Mouse (Mus musculus): ENCODE measurements around the gene Phtf2. TPM values are rescaled to one million over a fixed set of nuclear protein-coding genes. Genes with fewer than 3 reads are reported as not detected.

Phtf2 gene
- polyA plus RNA-seq (2015; fragmentation: Nextera tagmentation; extraction: Ambion mirVana): 8.4 and 8.5 TPM in 2 replicates

GRCm38 (mm10) chr5:20881915-20882800 lies at the start of gene Phtf2, which contains the start of gene Tmem60:
Phtf2 (minus strand) TSS chr5:20882124.
Tmem60 (plus strand) TSS chr5:20882191.
- DNase-seq (ENCODE audit: low spot score) (peak; percentile 99), ATAC-seq (replicated peaks; ENCODE audit: low FRiP score, low read depth) (peak; percentile 98)
- H3K4me2 ChIP-seq (ENCODE audit: low read length): peak within 1 kb of the TSS; percentile 80
- no peak for TF ChIP-seq CTCF (IDR thresholded peaks at IDR 0.05; ENCODE audit: low read depth)
- H3K27ac ChIP-seq: peak within 1 kb of the TSS; percentile 96
- H3K4me3 ChIP-seq (replicated peaks; ENCODE audit: low read depth, low read length): peak within 1 kb of the TSS; percentile 92
- no peaks in the 10 kb centered on the region for H3K9me3 ChIP-seq (replicated peaks; ENCODE audit: low read length)
- under 1% methylated on average over 94 of the region's 94 CpGs for WGBS
- H3K9ac ChIP-seq (ENCODE audit: low read depth, low read length): peak within 1 kb of the TSS; percentile 85
- peaks cover 8% of the 10 kb centered on the region; the same call in 1 of the 2 replicates for H3K4me1 ChIP-seq (replicated peaks; ENCODE audit: insufficient read depth, low read length)
- no peaks in the 10 kb centered on the region for H3K27me3 ChIP-seq (ENCODE audit: insufficient read depth, low read length)
- no peaks in the 10 kb centered on the region for H3K36me3 ChIP-seq (ENCODE audit: insufficient read depth, low read length)

- Histone ChIP-seq H3K4me3 (replicated peaks; ENCODE audit: low read depth, low read length) (no peak overlapping the region), H3K36me3 (ENCODE audit: insufficient read depth, low read length) (no peaks in the 10 kb centered on the region), H3K9ac (ENCODE audit: low read depth, low read length) (no peak overlapping the region), H3K4me2 (ENCODE audit: low read length) (no peak overlapping the region), H3K4me1 (replicated peaks; ENCODE audit: insufficient read depth, low read length) (0 out of 2 replicates have a peak, but pooled peaks cover 5% of the 10 kb centered on the region), H3K27ac (no peak overlapping the region), H3K27me3 (ENCODE audit: insufficient read depth, low read length) (no peaks in the 10 kb centered on the region), H3K9me3 (replicated peaks; ENCODE audit: low read length) (no peaks in the 10 kb centered on the region)
- DNase-seq (ENCODE audit: low spot score) (no peak), ATAC-seq (replicated peaks; ENCODE audit: low FRiP score, low read depth) (no peak)
- WGBS: 84% methylated on average over 3 of the region's 3 CpGs
- TF ChIP-seq CTCF (IDR thresholded peaks at IDR 0.05; ENCODE audit: low read depth): no peak
Measured at GRCm38 (mm10) chr5:20931300-20931699, 49.4 kb upstream of the Phtf2 start.

GRCm38 (mm10) chr5:20930430-20930829 lies 48.5 kb upstream of the Phtf2 start:
- Histone ChIP-seq H3K36me3 (ENCODE audit: insufficient read depth, low read length) (no peaks in the 10 kb centered on the region), H3K27me3 (ENCODE audit: insufficient read depth, low read length) (no peaks in the 10 kb centered on the region), H3K9ac (ENCODE audit: low read depth, low read length) (no peak overlapping the region), H3K9me3 (replicated peaks; ENCODE audit: low read length) (no peaks in the 10 kb centered on the region), H3K4me1 (replicated peaks; ENCODE audit: insufficient read depth, low read length) (0 out of 2 replicates have a peak, but pooled peaks cover 2% of the 10 kb centered on the region), H3K4me3 (replicated peaks; ENCODE audit: low read depth, low read length) (no peak overlapping the region), H3K27ac (no peak overlapping the region), H3K4me2 (ENCODE audit: low read length) (no peak overlapping the region)
- no peak for ATAC-seq (replicated peaks; ENCODE audit: low FRiP score, low read depth)
- no peak for TF ChIP-seq CTCF (IDR thresholded peaks at IDR 0.05; ENCODE audit: low read depth)
- DNase-seq (ENCODE audit: low spot score): no peak

- Histone ChIP-seq H3K9ac (ENCODE audit: low read depth, low read length) (no peak overlapping the region), H3K4me2 (ENCODE audit: low read length) (no peak overlapping the region), H3K27me3 (ENCODE audit: insufficient read depth, low read length) (no peaks in the 10 kb centered on the region), H3K36me3 (ENCODE audit: insufficient read depth, low read length) (no peaks in the 10 kb centered on the region), H3K27ac (no peak overlapping the region), H3K4me3 (replicated peaks; ENCODE audit: low read depth, low read length) (no peak overlapping the region), H3K4me1 (replicated peaks; ENCODE audit: insufficient read depth, low read length) (no peaks in the 10 kb centered on the region), H3K9me3 (replicated peaks; ENCODE audit: low read length) (no peaks in the 10 kb centered on the region)
- DNase-seq (ENCODE audit: low spot score) (no peak), ATAC-seq (replicated peaks; ENCODE audit: low FRiP score, low read depth) (no peak)
- WGBS: 42% methylated on average over 6 of the region's 6 CpGs
- no peak for TF ChIP-seq CTCF (IDR thresholded peaks at IDR 0.05; ENCODE audit: low read depth)
Measured at GRCm38 (mm10) chr5:20929669-20930151, 47.8 kb upstream of the Phtf2 start.

- no peak for TF ChIP-seq CTCF (IDR thresholded peaks at IDR 0.05; ENCODE audit: low read depth)
- H3K27ac ChIP-seq: no peak overlapping the region
- no peak for ATAC-seq (replicated peaks; ENCODE audit: low FRiP score, low read depth)
- H3K4me2 ChIP-seq (ENCODE audit: low read length): no peak overlapping the region
- H3K4me3 ChIP-seq (replicated peaks; ENCODE audit: low read depth, low read length): no peak overlapping the region
- DNase-seq (ENCODE audit: low spot score): no peak
- H3K4me1 ChIP-seq (replicated peaks; ENCODE audit: insufficient read depth, low read length): no peaks in the 10 kb centered on the region
- 57% methylated on average over 3 of the region's 3 CpGs for WGBS
- no peaks in the 10 kb centered on the region for H3K36me3 ChIP-seq (ENCODE audit: insufficient read depth, low read length)
- H3K9me3 ChIP-seq (replicated peaks; ENCODE audit: low read length): no peaks in the 10 kb centered on the region
- no peak overlapping the region for H3K9ac ChIP-seq (ENCODE audit: low read depth, low read length)
- no peaks in the 10 kb centered on the region for H3K27me3 ChIP-seq (ENCODE audit: insufficient read depth, low read length)
Measured at GRCm38 (mm10) chr5:20925451-20925850, 43.5 kb upstream of the Phtf2 start.

GRCm38 (mm10) chr5:20924608-20925007 lies 42.7 kb upstream of the Phtf2 start:
- H3K4me1 ChIP-seq (replicated peaks; ENCODE audit: insufficient read depth, low read length): no peaks in the 10 kb centered on the region
- 59% methylated on average over 3 of the region's 3 CpGs for WGBS
- no peak overlapping the region for H3K9ac ChIP-seq (ENCODE audit: low read depth, low read length)
- no peak overlapping the region for H3K4me3 ChIP-seq (replicated peaks; ENCODE audit: low read depth, low read length)
- ATAC-seq (replicated peaks; ENCODE audit: low FRiP score, low read depth) (no peak; the same call in 1 of the 2 replicates), DNase-seq (ENCODE audit: low spot score) (no peak)
- no peaks in the 10 kb centered on the region for H3K9me3 ChIP-seq (replicated peaks; ENCODE audit: low read length)
- H3K27me3 ChIP-seq (ENCODE audit: insufficient read depth, low read length): no peaks in the 10 kb centered on the region
- no peaks in the 10 kb centered on the region for H3K36me3 ChIP-seq (ENCODE audit: insufficient read depth, low read length)
- no peak overlapping the region for H3K4me2 ChIP-seq (ENCODE audit: low read length)
- H3K27ac ChIP-seq: no peak overlapping the region
- TF ChIP-seq CTCF (IDR thresholded peaks at IDR 0.05; ENCODE audit: low read depth): no peak

All from kidney, postnatal 0 days (tissue).